Mouse (Mus musculus) lung, embryonic 14.5 days (tissue): ENCODE results near the gene Zfp426. TPM values are rescaled to one million over a fixed set of nuclear protein-coding genes. Genes with fewer than 3 reads are reported as not detected.
A peak's percentile ranks its signal among the peaks of the same experiment; 100 is the strongest.

ENCODE experiments used
- ATAC-seq: fragments of 200-750 bp; cut with Nextera tagmentation; 2 replicates; pipeline ENCODE4 v1.8.0; 2017; ENCODE audit warnings: mild to moderate bottlenecking, moderate TSS enrichment, moderate library complexity; ENCODE audit not compliant: insufficient read depth
- DNase-seq: peaks from one replicate; pipeline ENCODE4 v3.0.0-alpha.2; 2015
- H3K27ac ChIP-seq: fragments of 300-500 bp; sonication (generic); 2 replicates; pipeline ENCODE4 v1.5.1; 2014; ENCODE audit warnings: low read depth, mild to moderate bottlenecking, moderate library complexity
- H3K27me3 ChIP-seq: fragments of 300-500 bp; sonication (generic); 2 replicates; pipeline ENCODE4 v1.6.1; 2014; ENCODE audit warnings: low read length, control low read depth; ENCODE audit not compliant: insufficient read depth
- H3K36me3 ChIP-seq: fragments of 300-500 bp; sonication (generic); 2 replicates; pipeline ENCODE4 v1.6.1; 2014; ENCODE audit warnings: control low read depth; ENCODE audit not compliant: insufficient read depth
- H3K4me1 ChIP-seq: fragments of 300-500 bp; sonication (generic); 2 replicates; pipeline ENCODE4 v1.6.1; 2014; ENCODE audit warnings: antibody characterized with exemption, control low read depth; ENCODE audit not compliant: insufficient read depth
- H3K4me2 ChIP-seq: fragments of 300-500 bp; sonication (generic); 2 replicates; pipeline ENCODE4 v1.6.1; 2014; ENCODE audit warnings: mild to moderate bottlenecking
- H3K4me3 ChIP-seq: fragments of 300-500 bp; sonication (generic); 2 replicates; pipeline ENCODE4 v1.5.1; 2014; ENCODE audit warnings: low read depth, low read length
- H3K9ac ChIP-seq: fragments of 300-500 bp; sonication (generic); 2 replicates; pipeline ENCODE4 v1.6.1; 2014
- H3K9me3 ChIP-seq: fragments of 300-500 bp; sonication (generic); 2 replicates; pipeline ENCODE4 v1.6.1; 2016; ENCODE audit warnings: low read depth, low read length, control low read depth
- CTCF ChIP-seq: IDR thresholded peaks from 2 replicates; pipeline ENCODE4 v1.5.1; 2016; ENCODE audit warnings: antibody characterized with exemption, low read depth
- WGBS: fragments of 180-500 bp; shearing (Covaris S2); extraction: QIAGEN DNeasy Blood & Tissue Kit; methylation state at CpG from one replicate; pipeline ENCODE4 v1.1.7; 2014; 5-methylcytosine and 5-hydroxymethylcytosine counted together
- polyA plus RNA-seq: library from polyadenylated mRNA; unstranded; fragments of >200 nt; fragmentation: Nextera tagmentation; extraction: Ambion mirVana; gene quantifications from 2 replicates; pipeline ENCODE4 v1.2.1, GENCODE M21; 2014

The Zfp426 gene
- polyA plus RNA-seq, 1 experiment from 2014 or later = 23.6 TPM

- no peak for TF ChIP-seq CTCF
- H3K4me3 ChIP-seq = no peak overlapping the region
- no peak overlapping the region for H3K9ac ChIP-seq
- ATAC-seq (no peak), DNase-seq (no peak)
- 70% methylated on average over 4 of the region's 4 CpGs for WGBS
- H3K9me3 ChIP-seq = no peaks in the 10 kb centered on the region
- H3K27ac ChIP-seq = no peak overlapping the region
- peaks cover 47% of the 10 kb centered on the region for H3K36me3 ChIP-seq
- H3K4me2 ChIP-seq = peak overlapping the region; percentile 90; the same call in 1 of the 2 replicates
- H3K27me3 ChIP-seq = no peaks in the 10 kb centered on the region
- peaks cover 22% of the 10 kb centered on the region; the same call in 1 of the 2 replicates for H3K4me1 ChIP-seq
These were observed 26.2 kb upstream of the Zfp426 start for GRCm38 (mm10) chr9:20518708-20519107.

GRCm38 (mm10) chr9:20517727-20518126 is 25.2 kb upstream of the Zfp426 start:
- no peak overlapping the region for H3K4me2 ChIP-seq
- no peak overlapping the region for H3K9ac ChIP-seq
- H3K4me1 ChIP-seq = peaks cover 22% of the 10 kb centered on the region; the same call in 1 of the 2 replicates
- 97% methylated on average over 1 of the region's 1 CpGs for WGBS
- no peaks in the 10 kb centered on the region for H3K9me3 ChIP-seq
- TF ChIP-seq CTCF = no peak
- H3K27ac ChIP-seq = no peak overlapping the region
- ATAC-seq (no peak), DNase-seq (no peak)
- no peak overlapping the region for H3K4me3 ChIP-seq
- no peaks in the 10 kb centered on the region for H3K27me3 ChIP-seq
- peaks cover 55% of the 10 kb centered on the region for H3K36me3 ChIP-seq

- WGBS = 64% methylated on average over 3 of the region's 3 CpGs
- H3K4me3 ChIP-seq = no peak overlapping the region
- no peaks in the 10 kb centered on the region for H3K9me3 ChIP-seq
- H3K27ac ChIP-seq = no peak overlapping the region
- peak; percentile 88 for ATAC-seq
- H3K36me3 ChIP-seq = peaks cover 77% of the 10 kb centered on the region
- peaks cover 15% of the 10 kb centered on the region; the same call in 1 of the 2 replicates for H3K4me1 ChIP-seq
- no peak for TF ChIP-seq CTCF
- no peak overlapping the region for H3K9ac ChIP-seq
- no peaks in the 10 kb centered on the region for H3K27me3 ChIP-seq
- DNase-seq = peak; percentile 59
- H3K4me2 ChIP-seq = no peak overlapping the region
These were observed 21.5 kb upstream of the Zfp426 start for GRCm38 (mm10) chr9:20514016-20514415.

GRCm38 (mm10) chr9:20512714-20513113 is 20.2 kb upstream of the Zfp426 start:
- DNase-seq = no peak
- H3K9me3 ChIP-seq = no peaks in the 10 kb centered on the region
- H3K4me3 ChIP-seq = no peak overlapping the region
- no peak overlapping the region for H3K4me2 ChIP-seq
- H3K27me3 ChIP-seq = no peaks in the 10 kb centered on the region
- peaks cover 73% of the 10 kb centered on the region for H3K36me3 ChIP-seq
- 71% methylated on average over 8 of the region's 8 CpGs for WGBS
- no peak overlapping the region for H3K27ac ChIP-seq
- ATAC-seq = no peak
- H3K9ac ChIP-seq = no peak overlapping the region
- TF ChIP-seq CTCF = no peak
- peaks cover 8% of the 10 kb centered on the region; the same call in 1 of the 2 replicates for H3K4me1 ChIP-seq

GRCm38 (mm10) chr9:20511645-20512044 is 19.1 kb upstream of the Zfp426 start:
- no peak overlapping the region for H3K27ac ChIP-seq
- H3K27me3 ChIP-seq = no peaks in the 10 kb centered on the region
- H3K4me2 ChIP-seq = no peak overlapping the region
- no peak for TF ChIP-seq CTCF
- H3K9me3 ChIP-seq = no peaks in the 10 kb centered on the region
- 87% methylated on average over 4 of the region's 4 CpGs for WGBS
- H3K9ac ChIP-seq = no peak overlapping the region
- no peak for ATAC-seq
- no peak overlapping the region for H3K4me3 ChIP-seq
- DNase-seq = no peak
- peaks cover 8% of the 10 kb centered on the region; the same call in 1 of the 2 replicates for H3K4me1 ChIP-seq
- H3K36me3 ChIP-seq = peaks cover 74% of the 10 kb centered on the region

- TF ChIP-seq CTCF = no peak
- no peaks in the 10 kb centered on the region for H3K27me3 ChIP-seq
- H3K36me3 ChIP-seq = peaks cover 74% of the 10 kb centered on the region
- peaks cover 8% of the 10 kb centered on the region; the same call in 1 of the 2 replicates for H3K4me1 ChIP-seq
- ATAC-seq = no peak
- H3K4me2 ChIP-seq = no peak overlapping the region
- H3K4me3 ChIP-seq = no peak overlapping the region
- no peaks in the 10 kb centered on the region for H3K9me3 ChIP-seq
- no peak for DNase-seq
- H3K9ac ChIP-seq = no peak overlapping the region
- 53% methylated on average over 1 of the region's 1 CpGs for WGBS
- no peak overlapping the region for H3K27ac ChIP-seq
These were observed 17.8 kb upstream of the Zfp426 start for GRCm38 (mm10) chr9:20510346-20510745.

- no peaks in the 10 kb centered on the region for H3K27me3 ChIP-seq
- no peak overlapping the region for H3K4me3 ChIP-seq
- H3K4me2 ChIP-seq = no peak overlapping the region
- no peak overlapping the region for H3K9ac ChIP-seq
- DNase-seq (no peak), ATAC-seq (no peak)
- H3K36me3 ChIP-seq = peaks cover 74% of the 10 kb centered on the region
- no peak for TF ChIP-seq CTCF
- 88% methylated on average over 3 of the region's 3 CpGs for WGBS
- no peaks in the 10 kb centered on the region for H3K9me3 ChIP-seq
- H3K4me1 ChIP-seq = peaks cover 4% of the 10 kb centered on the region; the same call in 1 of the 2 replicates
- no peak overlapping the region for H3K27ac ChIP-seq
These were observed 17.1 kb upstream of the Zfp426 start for GRCm38 (mm10) chr9:20509676-20510075.
